Mouse (Mus musculus) cerebellum, adult (tissue): ENCODE data around the gene Rapgef2.
"Not testable (repeated sequence)": the region's sequence is repeated elsewhere in the genome, so short reads cannot be mapped to it uniquely, and the experiment has no call there.

Source experiments
- ATAC-seq: cut with Nextera tagmentation; 2 replicates; pipeline ENCODE4 v1.9.2; 2017; ENCODE audit warnings: mild to moderate bottlenecking, moderate library complexity, mixed read lengths; ENCODE audit not compliant: insufficient number of reproducible peaks, low FRiP score, low TSS enrichment

Gene Rapgef2

DNA sequence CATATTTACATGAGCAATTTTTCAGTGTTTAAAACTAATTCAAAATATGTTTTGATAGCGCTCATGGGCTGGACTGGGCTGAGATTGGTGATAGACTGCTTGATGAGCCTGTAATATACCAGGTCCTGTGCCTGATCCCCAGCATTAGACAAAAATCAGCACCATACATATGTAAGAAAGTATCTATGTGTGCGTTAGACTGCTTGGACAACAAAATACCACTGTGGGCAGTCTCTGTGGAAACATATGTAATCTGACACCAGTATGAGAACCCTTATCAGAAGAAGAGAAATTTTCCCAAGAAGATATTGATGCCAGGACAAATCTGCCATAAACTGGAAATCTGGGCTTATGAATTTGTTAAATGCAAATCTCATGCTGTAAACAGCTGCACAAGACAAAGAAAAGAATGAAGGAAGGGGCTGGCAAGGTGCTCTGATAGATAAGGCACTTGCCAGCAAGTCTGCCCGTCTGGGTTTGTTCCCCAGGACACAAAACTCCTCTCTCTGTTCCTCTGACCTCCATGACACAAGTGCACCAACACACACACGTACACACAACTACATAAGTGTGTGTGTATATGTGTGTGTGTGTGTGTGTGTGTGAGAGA is 47.8 kb downstream of the Rapgef2 start:
- no peak for ATAC-seq

- ATAC-seq = no peak
Measured at GRCm38 (mm10) chr3:79237619-79238342, 48.5 kb downstream of the Rapgef2 start.

- no peak for ATAC-seq
Measured at GRCm38 (mm10) chr3:79234485-79234884, 51.8 kb downstream of the Rapgef2 start.

DNA sequence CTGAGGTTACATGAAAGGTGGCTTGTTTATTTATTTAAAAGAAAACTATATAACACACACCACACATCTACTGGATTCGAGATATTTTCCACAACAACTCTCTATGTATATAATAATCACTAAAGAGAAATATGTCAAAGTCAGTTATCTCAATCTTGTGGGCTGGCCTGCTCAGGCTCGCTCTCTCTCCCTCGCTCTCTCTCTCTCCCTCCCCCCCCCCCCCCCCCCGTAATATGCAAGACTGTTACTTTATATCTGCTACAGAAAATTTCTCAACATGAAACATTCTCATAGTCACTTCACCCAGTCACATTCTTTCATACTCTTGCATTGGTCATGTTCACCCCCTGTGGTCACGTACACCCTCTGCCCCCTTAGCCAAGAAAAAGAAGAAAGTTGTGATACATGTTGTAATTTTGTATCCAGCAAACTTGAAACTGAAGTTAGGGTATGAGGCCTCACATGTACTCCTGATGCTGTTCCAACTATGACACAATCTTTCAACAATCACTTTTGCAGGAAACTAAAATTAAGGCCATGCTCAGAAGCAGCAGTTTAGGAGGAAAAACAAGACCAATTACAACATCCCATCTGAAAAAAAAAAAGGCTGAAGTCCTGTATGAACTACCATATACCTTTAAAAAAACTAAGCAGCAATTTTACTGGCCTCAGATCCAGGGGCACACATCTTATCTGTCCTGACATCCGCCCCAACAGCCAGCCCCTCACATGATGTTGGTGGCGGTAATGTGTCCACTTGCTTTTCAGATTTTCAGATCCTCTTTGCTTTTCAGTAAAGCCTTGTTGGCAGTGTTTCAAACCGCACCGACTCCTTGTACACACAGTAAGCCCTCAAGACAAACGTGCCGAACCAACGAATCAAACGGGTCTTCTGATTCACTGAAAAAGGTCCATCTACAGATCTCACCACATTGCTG is 52.6 kb downstream of the Rapgef2 start:
- ATAC-seq = no peak

- no peak for ATAC-seq
Measured at GRCm38 (mm10) chr3:79230718-79231117, 55.6 kb downstream of the Rapgef2 start.

DNA sequence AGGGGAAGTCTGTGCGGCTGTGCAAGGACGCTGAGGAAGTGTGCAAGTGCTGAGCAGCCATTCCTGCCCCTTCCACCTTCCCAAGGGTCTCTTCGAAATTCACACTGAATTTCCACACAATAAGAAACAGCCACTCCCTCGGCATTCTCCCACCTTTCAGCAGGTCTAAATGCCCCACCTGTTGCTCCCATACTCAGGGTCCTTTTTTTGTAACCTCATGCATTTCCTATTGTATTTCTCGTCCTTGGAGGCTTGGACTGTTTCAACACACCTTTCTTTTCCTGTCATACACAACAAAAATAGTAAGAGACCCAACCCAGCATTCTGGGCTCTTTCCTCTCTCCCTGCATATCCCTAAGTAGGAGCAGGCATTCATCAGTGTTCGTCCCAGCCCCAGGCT is 56.8 kb downstream of the Rapgef2 start:
- ATAC-seq = no peak

DNA sequence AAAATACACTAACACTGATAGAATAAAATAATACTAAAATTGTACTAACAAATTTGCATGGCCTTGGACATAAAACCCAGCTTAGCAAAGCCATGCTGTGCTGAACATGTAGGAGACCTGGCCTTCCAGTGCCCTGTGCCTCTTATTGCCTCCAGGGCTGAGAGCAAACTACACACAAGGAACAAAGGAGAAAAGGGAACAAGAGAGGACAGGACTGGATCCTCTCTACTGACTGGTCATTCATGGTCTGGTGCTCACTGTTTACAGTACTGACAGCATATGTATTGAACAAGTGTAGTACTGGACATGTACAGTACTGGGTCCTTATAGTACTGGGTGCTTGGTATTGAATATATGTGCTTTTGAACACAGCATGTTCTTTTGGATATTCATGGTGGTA is 58.0 kb downstream of the Rapgef2 start:
- no peak for ATAC-seq

GRCm38 (mm10) chr3:79227356-79228088 is 58.8 kb downstream of the Rapgef2 start:
- ATAC-seq = no peak

DNA sequence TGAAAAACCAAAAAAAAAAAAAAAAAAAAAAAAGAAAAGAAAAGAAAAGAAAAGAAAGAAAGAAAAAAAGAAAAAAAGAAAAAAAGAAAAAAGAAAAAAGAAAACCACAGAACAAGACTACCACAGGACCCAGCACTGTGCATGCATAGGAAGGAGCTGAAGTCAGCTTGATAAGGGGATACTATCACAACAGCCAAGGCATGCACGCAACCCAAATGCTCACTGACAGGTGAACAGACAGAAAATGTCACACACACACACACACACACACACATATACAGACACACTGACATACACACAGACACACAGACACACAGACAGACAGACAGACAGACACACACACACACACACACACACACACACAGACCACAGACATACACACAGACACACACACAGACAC is 59.5 kb downstream of the Rapgef2 start:
- not testable (repeated sequence) for ATAC-seq

- no peak for ATAC-seq
Measured at GRCm38 (mm10) chr3:79225888-79226287, 60.4 kb downstream of the Rapgef2 start.

GRCm38 (mm10) chr3:79224352-79224751 is 62.0 kb downstream of the Rapgef2 start:
- ATAC-seq = no peak

DNA sequence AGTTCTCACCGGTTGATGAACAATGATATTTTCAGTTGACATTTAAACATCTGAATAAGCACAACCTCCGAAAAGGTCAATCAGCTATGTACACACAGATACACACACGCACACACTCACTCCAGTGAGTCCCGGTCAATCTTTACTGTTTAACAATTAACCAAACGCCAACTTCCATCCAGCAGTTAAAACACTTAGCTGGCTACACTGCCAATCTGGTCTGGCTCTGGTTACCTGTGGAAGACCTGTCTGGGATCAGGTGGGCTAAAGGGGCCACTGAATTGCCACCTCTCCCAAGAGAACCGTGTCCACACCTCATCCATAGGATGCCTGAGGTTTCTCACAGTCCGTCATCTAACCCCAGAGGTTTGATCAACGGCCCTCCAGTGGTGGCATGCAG is 63.0 kb downstream of the Rapgef2 start:
- no peak for ATAC-seq

DNA sequence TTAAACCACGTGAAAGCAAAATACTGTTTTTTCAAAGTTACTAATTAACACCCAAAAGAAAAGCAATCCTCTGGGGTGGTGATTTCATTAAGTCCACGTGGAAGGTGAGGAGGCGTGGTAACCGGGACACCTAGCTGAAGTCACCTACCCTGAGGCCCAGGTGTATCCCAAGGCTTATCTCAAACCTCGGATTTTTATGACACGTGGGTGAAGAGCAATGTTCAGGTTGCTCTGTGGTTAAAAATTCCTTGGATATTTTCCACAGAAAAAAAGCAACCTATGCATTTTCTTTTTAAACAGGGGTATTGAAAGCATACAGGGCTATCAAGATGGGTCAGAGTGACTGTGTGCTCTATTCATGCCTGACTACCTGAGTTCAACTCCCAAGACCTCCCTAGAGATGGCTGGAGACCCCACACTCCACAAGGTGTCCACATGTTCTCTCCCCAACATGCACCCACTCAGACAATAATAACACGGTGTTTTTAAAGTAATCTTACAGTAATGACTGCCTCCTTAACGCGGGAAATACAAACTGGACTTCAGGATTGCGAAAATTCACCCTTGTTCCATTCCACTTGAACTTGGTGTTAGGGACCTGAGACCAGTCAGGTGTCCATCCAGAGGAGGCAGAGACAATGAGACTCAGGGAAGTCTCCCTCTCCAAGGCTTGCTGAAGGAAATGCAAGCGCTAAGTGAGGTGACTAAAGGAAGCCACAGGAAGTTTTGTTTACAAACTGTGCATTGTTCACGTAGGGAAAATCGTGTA is 63.9 kb downstream of the Rapgef2 start:
- no peak for ATAC-seq

GRCm38 (mm10) chr3:79221296-79222191 is 64.8 kb downstream of the Rapgef2 start:
- ATAC-seq = peak; percentile 24

GRCm38 (mm10) chr3:79219144-79219930 is 67.0 kb downstream of the Rapgef2 start:
- no peak; the same call in 1 of the 2 replicates for ATAC-seq

DNA sequence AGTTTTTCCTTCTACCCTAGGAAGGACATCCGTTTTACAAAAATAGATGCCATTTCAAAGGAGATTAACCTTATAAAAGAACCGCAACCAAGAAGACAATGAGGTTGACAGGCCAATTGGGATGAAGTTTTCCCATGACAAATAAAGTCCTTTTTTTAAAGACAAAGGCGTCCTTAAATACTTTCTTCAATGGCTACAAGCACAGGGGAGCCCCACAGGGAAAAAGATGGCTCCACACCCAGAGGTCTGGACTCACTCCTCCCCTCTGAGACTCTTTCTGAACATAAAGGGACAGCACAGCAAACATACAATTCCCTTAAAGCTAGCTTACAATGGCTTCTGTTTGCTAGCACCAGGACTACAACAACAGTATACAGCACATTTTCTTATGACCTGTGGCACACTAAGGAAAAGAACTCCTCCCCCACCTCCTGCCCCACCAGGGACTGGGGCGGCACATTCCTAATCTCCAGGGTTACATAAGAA is 67.7 kb downstream of the Rapgef2 start:
- ATAC-seq = no peak

- no peak for ATAC-seq
Measured at GRCm38 (mm10) chr3:79210243-79210642, 76.1 kb downstream of the Rapgef2 start.

- no peak for ATAC-seq
Measured at GRCm38 (mm10) chr3:79207216-79207615, 79.1 kb downstream of the Rapgef2 start.
